Comparison of ENCODE assay signal across 9 mouse cellular contexts in the genomic region with DNA sequence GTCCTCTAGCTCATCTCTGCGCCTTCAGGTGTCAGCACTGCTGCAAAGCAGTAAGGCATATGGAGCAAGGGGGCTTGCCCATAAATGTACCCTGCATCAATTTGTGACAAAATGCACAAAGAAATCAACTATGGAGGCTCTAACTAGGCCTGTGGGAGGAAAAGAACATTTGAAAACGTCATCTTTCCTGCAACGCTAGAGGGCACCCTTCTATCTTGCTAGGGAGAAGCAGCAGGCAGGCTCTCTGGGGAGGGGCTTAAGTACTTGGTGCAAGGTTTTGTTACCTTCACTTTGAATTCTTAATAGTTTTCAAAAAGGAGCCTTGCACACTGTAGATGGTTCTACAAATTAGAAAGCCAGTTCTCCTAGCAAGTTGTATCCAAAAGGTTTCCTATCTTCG. TPM values are rescaled to one million over a fixed set of nuclear protein-coding genes. Genes with fewer than 3 reads are reported as not detected.
DNase-seq lines count a peak whose midpoint lies in the region; ATAC-seq and TF ChIP-seq lines count a peak whose summit lies in the region.
"Had no signal": no experiment of that assay in that cellular context is flagged by ENCODE, and none has a peak within 500 bp of the region (broad histone marks: within the 10 kb centered on the region; RNA-seq: fewer than 3 reads in every experiment).

No protein-coding gene starts in this region.

- no peak for TF ChIP-seq POLR2A in lung, adult 2 months (IDR thresholded peaks at IDR 0.05; ENCODE audit: borderline replicate concordance, extremely low read depth, low read depth, low read length)

- no peaks in the 10 kb centered on the region for H3K36me3 ChIP-seq in liver, embryonic 12.5 days
- H3K36me3 ChIP-seq in embryonic facial prominence, embryonic 14.5 days (ENCODE audit: control insufficient read depth, insufficient read depth, low read length): no peaks in the 10 kb centered on the region
- H3K36me3 ChIP-seq: embryonic facial prominence, embryonic 13.5 days had no signal

- H3K9me3 ChIP-seq in liver, embryonic 12.5 days (replicated peaks): no peaks in the 10 kb centered on the region
- H3K9me3 ChIP-seq in embryonic facial prominence, embryonic 14.5 days (ENCODE audit: control insufficient read depth, low read length): no peaks in the 10 kb centered on the region
- H3K9me3 ChIP-seq: embryonic facial prominence, embryonic 13.5 days had no signal

- TF ChIP-seq CTCF in lung, adult 2 months (IDR thresholded peaks at IDR 0.05; ENCODE audit: insufficient read depth, low read length): 0 out of 2 replicates have a peak, but pooled peaks have one; percentile 22

- peaks cover 40% of the 10 kb centered on the region for H3K27me3 ChIP-seq in liver, embryonic 12.5 days (replicated peaks)
- peaks cover 4% of the 10 kb centered on the region; the same call in 1 of the 2 replicates for H3K27me3 ChIP-seq in embryonic facial prominence, embryonic 14.5 days (replicated peaks; ENCODE audit: control insufficient read depth, insufficient read depth, low read length)

- no peak for ATAC-seq in liver, embryonic 12.5 days
- no peak for ATAC-seq in embryonic facial prominence, embryonic 14.5 days (ENCODE audit: low read depth)

- H3K4me2 ChIP-seq in liver, embryonic 12.5 days: no peak overlapping the region
- H3K4me2 ChIP-seq in embryonic facial prominence, embryonic 14.5 days (ENCODE audit: low read depth, low read length): no peak overlapping the region
- H3K4me2 ChIP-seq: embryonic facial prominence, embryonic 13.5 days had no signal

- H3K4me3 ChIP-seq in liver, embryonic 12.5 days: no peak overlapping the region
- no peak overlapping the region for H3K4me3 ChIP-seq in embryonic facial prominence, embryonic 14.5 days (ENCODE audit: low read depth, low read length)
- no peak overlapping the region for H3K4me3 ChIP-seq in lung, adult 2 months (replicated peaks; ENCODE audit: extremely low read depth, low read depth, low read length)
- H3K4me3 ChIP-seq: embryonic facial prominence, embryonic 13.5 days had no signal

- WGBS in liver, embryonic 12.5 days (ENCODE audit: insufficient replicate concordance): 19% methylated on average over 4 of the region's 4 CpGs
- 23% methylated on average over 4 of the region's 4 CpGs for WGBS in embryonic facial prominence, embryonic 14.5 days
- WGBS in lung, adult 2 months: 23% methylated on average over 4 of the region's 4 CpGs

- no peak overlapping the region for H3K27ac ChIP-seq in liver, embryonic 12.5 days
- no peak overlapping the region for H3K27ac ChIP-seq in embryonic facial prominence, embryonic 14.5 days (replicated peaks; ENCODE audit: low read depth, low read length)
- H3K27ac ChIP-seq: embryonic facial prominence, embryonic 13.5 days had no signal

- H3K4me1 ChIP-seq in liver, embryonic 12.5 days: no peaks in the 10 kb centered on the region
- no peaks in the 10 kb centered on the region; the same call in 1 of the 2 replicates for H3K4me1 ChIP-seq in embryonic facial prominence, embryonic 14.5 days (ENCODE audit: control insufficient read depth, insufficient read depth, low read length)
- H3K4me1 ChIP-seq in lung, adult 2 months (ENCODE audit: control insufficient read depth, insufficient read depth, low read length): no peaks in the 10 kb centered on the region

- no peak overlapping the region for H3K9ac ChIP-seq in liver, embryonic 12.5 days
- H3K9ac ChIP-seq in embryonic facial prominence, embryonic 14.5 days (ENCODE audit: low read depth, low read length): no peak overlapping the region
- H3K9ac ChIP-seq: embryonic facial prominence, embryonic 13.5 days had no signal

- peak; percentile 14 for DNase-seq in liver
- DNase-seq in adrenal gland, postnatal 14 days: peak; percentile 66
- DNase-seq in embryonic facial prominence, embryonic 14.5 days (ENCODE audit: low spot score): peak; percentile 88
- peak; percentile 72 for DNase-seq in kidney, postnatal 10 days
- no peak for DNase-seq in lung, adult 2 months
- peak; percentile 79 for DNase-seq in testis, postnatal 10 days (ENCODE audit: low spot score)
- no peak for DNase-seq in thymus, postnatal 25 days

RNA-seq across cellular contexts. Expression of gene Adcy2, which starts 2.8 kb away (rescaled TPM):
- polyA plus RNA-seq in liver, embryonic 12.5 days (2016; fragmentation: Nextera tagmentation; extraction: Ambion mirVana): 0.48 and 0.51 TPM in 2 replicates
- 0.93 and 1.4 TPM in 2 replicates for total RNA-seq in adrenal gland, postnatal 14 days (2021)
- polyA plus RNA-seq in embryonic facial prominence, embryonic 14.5 days (2014; fragmentation: Nextera tagmentation; extraction: Ambion mirVana): 9.1 and 11.2 TPM in 2 replicates
- 8.1 and 10.7 TPM in 2 replicates for polyA plus RNA-seq in lung, adult 2 months (2012; rRNA removed)

Comparison
In these comparisons a context has a peak if more than half of its experiments do, and no peak if none do; other contexts are left out.
1. DNase-seq: peak in liver (single experiment), adrenal gland, postnatal 14 days (single experiment), embryonic facial prominence, embryonic 14.5 days (single experiment), kidney, postnatal 10 days (single experiment) and testis, postnatal 10 days (single experiment); none in lung, adult 2 months (single experiment) and thymus, postnatal 25 days (single experiment).